12 mouse cellular contexts compared by ENCODE assay signal in the genomic region with DNA sequence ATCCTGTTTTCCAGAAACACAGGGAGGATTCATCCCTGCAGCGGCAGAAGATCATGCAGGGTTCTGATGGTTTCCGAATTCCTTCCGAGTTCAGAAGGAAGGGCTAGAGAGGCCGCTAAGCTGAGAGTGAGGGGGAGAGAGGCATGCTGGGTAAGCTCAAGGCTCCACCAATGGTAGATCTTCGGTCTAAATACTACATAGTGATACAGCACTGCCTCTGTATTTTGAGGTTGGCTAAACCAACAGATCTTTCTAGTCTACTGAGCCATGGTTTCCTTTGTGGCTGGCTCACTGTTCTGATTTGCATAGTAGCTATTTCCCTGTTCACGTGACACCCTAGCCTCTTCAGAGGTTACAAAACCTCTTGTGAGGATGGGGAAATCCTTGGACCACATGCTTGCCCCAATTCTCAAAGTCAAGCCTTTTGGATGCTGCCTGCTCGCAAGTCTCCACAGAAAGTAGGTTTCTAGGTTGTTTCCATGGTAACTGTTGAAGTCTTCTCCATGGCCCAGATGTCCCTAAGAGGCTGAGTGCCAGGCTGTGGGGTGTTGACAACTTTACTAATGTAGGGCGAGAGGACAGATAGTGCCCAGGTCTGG. TPM values are rescaled to one million over a fixed set of nuclear protein-coding genes. Genes with fewer than 3 reads are reported as not detected.
DNase-seq lines count a peak whose midpoint lies in the region; ATAC-seq lines count a peak whose summit lies in the region.
"Had no signal": no experiment of that assay in that cellular context is flagged by ENCODE, and none has a peak within 500 bp of the region (broad histone marks: within the 10 kb centered on the region; RNA-seq: fewer than 3 reads in every experiment).

No protein-coding gene starts in this region.

- no peak overlapping the region for H3K9ac ChIP-seq in forebrain, embryonic 16.5 days (replicated peaks; ENCODE audit: low read depth, low read length)
- H3K9ac ChIP-seq in forebrain, embryonic 14.5 days (ENCODE audit: low read length), result no peak overlapping the region
- H3K9ac ChIP-seq: embryonic facial prominence, embryonic 12.5 days; liver, embryonic 13.5 days had no signal

- H3K4me2 ChIP-seq in forebrain, embryonic 16.5 days (ENCODE audit: low read length), result no peak overlapping the region
- no peak overlapping the region for H3K4me2 ChIP-seq in forebrain, embryonic 14.5 days (ENCODE audit: low read length)
- H3K4me2 ChIP-seq: embryonic facial prominence, embryonic 12.5 days; liver, embryonic 13.5 days had no signal

- H3K27me3 ChIP-seq in splenic B cell, adult 2 months (ENCODE audit: control insufficient read depth, insufficient read depth, low read length, poor library complexity, severe bottlenecking), result no peaks in the 10 kb centered on the region
- no peaks in the 10 kb centered on the region for H3K27me3 ChIP-seq in forebrain, embryonic 16.5 days (replicated peaks; ENCODE audit: control insufficient read depth, insufficient read depth, low read length)
- no peaks in the 10 kb centered on the region for H3K27me3 ChIP-seq in forebrain, embryonic 14.5 days (replicated peaks; ENCODE audit: control insufficient read depth, insufficient read depth, low read length)
- H3K27me3 ChIP-seq: liver, embryonic 13.5 days had no signal

- no peaks in the 10 kb centered on the region for H3K9me3 ChIP-seq in forebrain, embryonic 16.5 days (ENCODE audit: control insufficient read depth, low read length)
- no peaks in the 10 kb centered on the region for H3K9me3 ChIP-seq in forebrain, embryonic 14.5 days (replicated peaks; ENCODE audit: control insufficient read depth, low read length)
- H3K9me3 ChIP-seq: embryonic facial prominence, embryonic 12.5 days; liver, embryonic 13.5 days had no signal

- no peaks in the 10 kb centered on the region for H3K36me3 ChIP-seq in splenic B cell, adult 2 months (ENCODE audit: control insufficient read depth, insufficient read depth, low read length, poor library complexity, severe bottlenecking)
- no peaks in the 10 kb centered on the region for H3K36me3 ChIP-seq in forebrain, embryonic 16.5 days (ENCODE audit: control insufficient read depth, insufficient read depth)
- no peaks in the 10 kb centered on the region for H3K36me3 ChIP-seq in forebrain, embryonic 14.5 days (ENCODE audit: control insufficient read depth, insufficient read depth, low read length)
- H3K36me3 ChIP-seq: embryonic facial prominence, embryonic 12.5 days; liver, embryonic 13.5 days had no signal

- 80% methylated on average over 8 of the region's 8 CpGs for WGBS in forebrain, embryonic 16.5 days
- WGBS in forebrain, embryonic 14.5 days, result 82% methylated on average over 8 of the region's 8 CpGs

- H3K27ac ChIP-seq in forebrain, embryonic 16.5 days (ENCODE audit: low read length), result no peak overlapping the region
- no peak overlapping the region for H3K27ac ChIP-seq in forebrain, embryonic 14.5 days (ENCODE audit: low read depth, low read length)
- H3K27ac ChIP-seq: embryonic facial prominence, embryonic 12.5 days; liver, embryonic 13.5 days had no signal

- DNase-seq in lung, postnatal 25 days (ENCODE audit: low spot score), result peak; percentile 13
- no peak for DNase-seq in lung, postnatal 4 days
- peak; percentile 61 for DNase-seq in cerebellum, adult 9-10 months
- peak; percentile 25 for DNase-seq in left cerebral cortex, adult 11 months (ENCODE audit: low spot score)
- DNase-seq in splenic B cell, adult 2 months (ENCODE audit: low read depth, low spot score), result peak; percentile 64
- DNase-seq in embryo, embryonic 9.5 days (ENCODE audit: extremely low spot score), result no peak
- DNase-seq in forebrain, embryonic 14.5 days (ENCODE audit: low spot score), result no peak
- DNase-seq: liver, embryonic 13.5 days had no signal

- no peak for ATAC-seq in forebrain, embryonic 16.5 days
- ATAC-seq in forebrain, embryonic 14.5 days, result no peak

- H3K4me3 ChIP-seq in forebrain, embryonic 16.5 days (replicated peaks; ENCODE audit: low read length), result no peak overlapping the region
- no peak overlapping the region for H3K4me3 ChIP-seq in forebrain, embryonic 14.5 days (ENCODE audit: low read depth, low read length)
- H3K4me3 ChIP-seq: embryonic facial prominence, embryonic 12.5 days; liver, embryonic 13.5 days had no signal

- H3K4me1 ChIP-seq in forebrain, embryonic 16.5 days (replicated peaks; ENCODE audit: control insufficient read depth, insufficient read depth, low read length), result no peaks in the 10 kb centered on the region
- H3K4me1 ChIP-seq in forebrain, embryonic 14.5 days (ENCODE audit: control insufficient read depth, insufficient read depth, low read length), result no peaks in the 10 kb centered on the region
- H3K4me1 ChIP-seq: embryonic facial prominence, embryonic 12.5 days; liver, embryonic 13.5 days had no signal

RNA-seq across cellular contexts. Expression of a gene that starts 4.8 kb away (rescaled TPM):
- not detected in 2 replicates for polyA plus RNA-seq in forebrain, embryonic 16.5 days (2015; fragmentation: Nextera tagmentation; extraction: Ambion mirVana)
- polyA plus RNA-seq in forebrain, embryonic 14.5 days (2014; fragmentation: Nextera tagmentation; extraction: Ambion mirVana), result 0.17 and 0.34 TPM in 2 replicates
- polyA plus RNA-seq: heart, embryonic 16.5 days; liver, embryonic 13.5 days had no signal

RNA-seq across cellular contexts. Expression of a gene that starts 19.0 kb away (rescaled TPM):
- not detected in 2 replicates for polyA plus RNA-seq in forebrain, embryonic 16.5 days (2015; fragmentation: Nextera tagmentation; extraction: Ambion mirVana)
- not detected in 2 replicates for polyA plus RNA-seq in forebrain, embryonic 14.5 days (2014; fragmentation: Nextera tagmentation; extraction: Ambion mirVana)
- polyA plus RNA-seq: embryonic facial prominence, embryonic 12.5 days; heart, embryonic 16.5 days; liver, embryonic 13.5 days; neural tube, embryonic 11.5 days had no signal

RNA-seq across cellular contexts. Expression of a gene that starts 19.2 kb away (rescaled TPM):
- polyA plus RNA-seq in forebrain, embryonic 16.5 days (2015; fragmentation: Nextera tagmentation; extraction: Ambion mirVana), result 24.1 and 25.3 TPM in 2 replicates
- 30.9 and 33.3 TPM in 2 replicates for polyA plus RNA-seq in forebrain, embryonic 14.5 days (2014; fragmentation: Nextera tagmentation; extraction: Ambion mirVana)

RNA-seq across cellular contexts. Expression of a gene that starts 32.2 kb away (rescaled TPM):
- polyA plus RNA-seq in forebrain, embryonic 16.5 days (2015; fragmentation: Nextera tagmentation; extraction: Ambion mirVana), result 0.08 TPM in 1 of 2 replicates, not detected in the other
- polyA plus RNA-seq in forebrain, embryonic 14.5 days (2014; fragmentation: Nextera tagmentation; extraction: Ambion mirVana), result not detected in 2 replicates
- polyA plus RNA-seq: embryonic facial prominence, embryonic 12.5 days; heart, embryonic 16.5 days; liver, embryonic 13.5 days had no signal

RNA-seq across cellular contexts. Expression of a gene that starts 47.2 kb away (rescaled TPM):
- polyA plus RNA-seq in forebrain, embryonic 16.5 days (2015; fragmentation: Nextera tagmentation; extraction: Ambion mirVana), result not detected in 2 replicates
- polyA plus RNA-seq in forebrain, embryonic 14.5 days (2014; fragmentation: Nextera tagmentation; extraction: Ambion mirVana), result 0.14 TPM in 1 of 2 replicates, not detected in the other
- polyA plus RNA-seq: embryonic facial prominence, embryonic 12.5 days; liver, embryonic 13.5 days had no signal

Comparison
In these comparisons a context has a peak if more than half of its experiments do, and no peak if none do; other contexts are left out.
1. DNase-seq: peak in lung, postnatal 25 days (single experiment), cerebellum, adult 9-10 months (single experiment), left cerebral cortex, adult 11 months (single experiment) and splenic B cell, adult 2 months (single experiment); none in lung, postnatal 4 days (0 of 2), embryo, embryonic 9.5 days (single experiment) and forebrain, embryonic 14.5 days (single experiment).